Mouse (Mus musculus) brain, embryonic 14.5 days (tissue): ENCODE measurements around the gene Hist1h2ab.

Experiments
- CTCF ChIP-seq: fragments of 200-500 bp; IDR thresholded peaks from 2 replicates; pipeline ENCODE4 v1.5.1; 2012; ENCODE audit warnings: inconsistent platforms, mild to moderate bottlenecking, moderate library complexity, borderline replicate concordance; ENCODE audit not compliant: insufficient read depth, insufficient read length; ENCODE audit errors: extremely low read depth
- POLR2A ChIP-seq: fragments of 200-500 bp; IDR thresholded peaks from 2 replicates; pipeline ENCODE4 v1.6.1; 2012; ENCODE audit warnings: mild to moderate bottlenecking, inconsistent platforms, borderline replicate concordance; ENCODE audit not compliant: poor library complexity, insufficient read depth, insufficient read length, severe bottlenecking; ENCODE audit errors: extremely low read depth

DNA sequence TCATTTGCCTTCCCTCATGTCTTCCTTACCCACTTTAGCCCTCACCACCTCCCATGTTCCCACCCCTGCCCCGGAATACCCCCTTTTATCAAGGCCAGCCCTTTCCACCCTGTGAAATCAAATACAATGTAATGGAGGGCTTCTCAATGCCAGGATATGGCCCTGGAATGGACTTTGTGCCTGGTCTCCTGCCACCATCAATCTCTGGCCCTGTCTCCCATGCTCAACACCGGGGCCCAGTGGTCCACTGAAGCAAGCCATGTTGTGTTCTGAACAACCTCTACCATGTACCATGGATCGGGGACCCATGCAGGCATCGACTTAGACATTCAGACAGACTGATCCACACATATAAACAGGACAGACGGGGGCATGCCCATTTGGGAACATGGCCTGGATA, 21.2 kb upstream of the Hist1h2ab start:
- TF ChIP-seq CTCF (no peak), POLR2A (no peak)
